Mouse (Mus musculus): ENCODE measurements around the gene Sel1l3.

GRCm38 (mm10) chr5:53167564-53167963 is 46.2 kb downstream of the Sel1l3 start:
- TF ChIP-seq CHD2 (IDR thresholded peaks at IDR 0.05; ENCODE audit: low read length) = no peak
- no peak for TF ChIP-seq MYB (IDR thresholded peaks at IDR 0.05; ENCODE audit: low read depth, low read length)
- TF ChIP-seq CTCF (IDR thresholded peaks at IDR 0.05 in 2 of 3, conservative IDR thresholded peaks at IDR 0.05 in 1 of 3; ENCODE audit: control insufficient read depth in 1 of 3, insufficient read depth in 1 of 3, low read depth in 2 of 3, low read length in 3 of 3, poor library complexity in 1 of 3, severe bottlenecking in 1 of 3) = no peak
- no peak for TF ChIP-seq HCFC1 (IDR thresholded peaks at IDR 0.05; ENCODE audit: low read depth, low read length)
- no peak for TF ChIP-seq POLR2A (IDR thresholded peaks at IDR 0.05; ENCODE audit: control insufficient read depth in 1 of 2, insufficient read depth in 1 of 2, low read depth in 1 of 2, low read length in 2 of 2, poor library complexity in 1 of 2)

Measured in MEL (cell line).